Mouse (Mus musculus): Measurements from ENCODE around the gene Depdc7. TPM values are rescaled to one million over a fixed set of nuclear protein-coding genes. Genes with fewer than 3 reads are reported as not detected.

Depdc7 gene
- total RNA-seq, 1 experiment, result 12.1 TPM

GRCm38 (mm10) chr2:104732033-104732444 lies 10.6 kb downstream of the Depdc7 start:
- DNase-seq (ENCODE audit: low read depth, low spot score), result no peak
- in situ Hi-C loops (cut with MboI; ENCODE audit: low sequenced_read_pairs in 2 of 2, unreplicated experiment in 2 of 2), result no loop called here
- Histone ChIP-seq H3K4me1 (ENCODE audit: control insufficient read depth in 2 of 2, insufficient read depth in 2 of 2, low read length in 2 of 2, poor library complexity in 1 of 2) (peaks cover 0 to 12% of the 10 kb centered on the region in 2 experiments; a peak in 3 of 4 replicates), H3K27ac (ENCODE audit: insufficient read depth, low read depth, low read length, poor library complexity, severe bottlenecking) (peak overlapping the region; percentile 3; the same call in 1 of the 2 replicates), H3K36me3 (ENCODE audit: control insufficient read depth, insufficient read depth, low read length, poor library complexity, severe bottlenecking) (no peaks in the 10 kb centered on the region), H3K4me3 (ENCODE audit: insufficient read depth in 1 of 2, low read depth in 1 of 2, low read length in 2 of 2, poor library complexity in 1 of 2, severe bottlenecking in 1 of 2) (no peak overlapping the region), H3K9ac (ENCODE audit: insufficient read depth, low read depth, low read length, poor library complexity, severe bottlenecking) (peak overlapping the region; percentile 23; the same call in 1 of the 2 replicates), H3K9me3 (ENCODE audit: control insufficient read depth, insufficient read depth, low read depth, low read length) (no peaks in the 10 kb centered on the region)
- no peak for TF ChIP-seq CHD2 (IDR thresholded peaks at IDR 0.05; ENCODE audit: low read depth, low read length)
- TF ChIP-seq HCFC1 (IDR thresholded peaks at IDR 0.05; ENCODE audit: borderline replicate concordance, insufficient read depth, low read length), result no peak
- no peak for TF ChIP-seq ZNF384 (IDR thresholded peaks at IDR 0.05; ENCODE audit: low read depth, low read length)
- TF ChIP-seq MAFK (IDR thresholded peaks at IDR 0.05; ENCODE audit: insufficient read depth, low read depth, low read length), result no peak
- no peak for TF ChIP-seq ZC3H11A (IDR thresholded peaks at IDR 0.05; ENCODE audit: borderline replicate concordance, low read depth, low read length)

GRCm38 (mm10) chr2:104727369-104727768 lies 15.3 kb downstream of the Depdc7 start:
- TF ChIP-seq MAFK (IDR thresholded peaks at IDR 0.05; ENCODE audit: insufficient read depth, low read depth, low read length) (no peak), CHD2 (IDR thresholded peaks at IDR 0.05; ENCODE audit: low read depth, low read length) (no peak), ZC3H11A (IDR thresholded peaks at IDR 0.05; ENCODE audit: borderline replicate concordance, low read depth, low read length) (no peak), HCFC1 (IDR thresholded peaks at IDR 0.05; ENCODE audit: borderline replicate concordance, insufficient read depth, low read length) (no peak), ZNF384 (IDR thresholded peaks at IDR 0.05; ENCODE audit: low read depth, low read length) (no peak)
- no peaks in the 10 kb centered on the region for H3K9me3 ChIP-seq (ENCODE audit: control insufficient read depth, insufficient read depth, low read depth, low read length)
- no peak overlapping the region for H3K4me3 ChIP-seq (ENCODE audit: insufficient read depth in 1 of 2, low read depth in 1 of 2, low read length in 2 of 2, poor library complexity in 1 of 2, severe bottlenecking in 1 of 2)
- in situ Hi-C loops (cut with MboI; ENCODE audit: low sequenced_read_pairs in 2 of 2, unreplicated experiment in 2 of 2), result no loop called here
- no peaks in the 10 kb centered on the region; the same call in 1 of the 2 replicates for H3K36me3 ChIP-seq (ENCODE audit: control insufficient read depth, insufficient read depth, low read length, poor library complexity, severe bottlenecking)
- H3K9ac ChIP-seq (ENCODE audit: insufficient read depth, low read depth, low read length, poor library complexity, severe bottlenecking), result no peak overlapping the region
- peaks cover 0 to 10% of the 10 kb centered on the region in 2 experiments; a peak in 3 of 4 replicates for H3K4me1 ChIP-seq (ENCODE audit: control insufficient read depth in 2 of 2, insufficient read depth in 2 of 2, low read length in 2 of 2, poor library complexity in 1 of 2)
- no peak overlapping the region for H3K27ac ChIP-seq (ENCODE audit: insufficient read depth, low read depth, low read length, poor library complexity, severe bottlenecking)
- DNase-seq (ENCODE audit: low read depth, low spot score), result no peak

- Histone ChIP-seq H3K9ac (ENCODE audit: insufficient read depth, low read depth, low read length, poor library complexity, severe bottlenecking) (no peak overlapping the region), H3K36me3 (ENCODE audit: control insufficient read depth, insufficient read depth, low read length, poor library complexity, severe bottlenecking) (no peaks in the 10 kb centered on the region; the same call in 1 of the 2 replicates), H3K4me1 (ENCODE audit: control insufficient read depth in 2 of 2, insufficient read depth in 2 of 2, low read length in 2 of 2, poor library complexity in 1 of 2) (no peaks in the 10 kb centered on the region), H3K9me3 (ENCODE audit: control insufficient read depth, insufficient read depth, low read depth, low read length) (no peaks in the 10 kb centered on the region), H3K27ac (ENCODE audit: insufficient read depth, low read depth, low read length, poor library complexity, severe bottlenecking) (no peak overlapping the region), H3K4me3 (ENCODE audit: insufficient read depth in 1 of 2, low read depth in 1 of 2, low read length in 2 of 2, poor library complexity in 1 of 2, severe bottlenecking in 1 of 2) (no peak overlapping the region)
- DNase-seq (ENCODE audit: low read depth, low spot score), result no peak
- TF ChIP-seq HCFC1 (IDR thresholded peaks at IDR 0.05; ENCODE audit: borderline replicate concordance, insufficient read depth, low read length) (no peak), ZC3H11A (IDR thresholded peaks at IDR 0.05; ENCODE audit: borderline replicate concordance, low read depth, low read length) (no peak), CHD2 (IDR thresholded peaks at IDR 0.05; ENCODE audit: low read depth, low read length) (no peak), ZNF384 (IDR thresholded peaks at IDR 0.05; ENCODE audit: low read depth, low read length) (no peak), MAFK (IDR thresholded peaks at IDR 0.05; ENCODE audit: insufficient read depth, low read depth, low read length) (no peak)
- in situ Hi-C loops (cut with MboI; ENCODE audit: low sequenced_read_pairs in 2 of 2, unreplicated experiment in 2 of 2), result no loop called here
These were observed 20.7 kb downstream of the Depdc7 start for GRCm38 (mm10) chr2:104722021-104722420.

GRCm38 (mm10) chr2:104717827-104718226 lies 24.9 kb downstream of the Depdc7 start:
- DNase-seq (ENCODE audit: low read depth, low spot score), result no peak
- in situ Hi-C loops (cut with MboI; ENCODE audit: low sequenced_read_pairs in 2 of 2, unreplicated experiment in 2 of 2), result no loop called here
- Histone ChIP-seq H3K9ac (ENCODE audit: insufficient read depth, low read depth, low read length, poor library complexity, severe bottlenecking) (no peak overlapping the region), H3K36me3 (ENCODE audit: control insufficient read depth, insufficient read depth, low read length, poor library complexity, severe bottlenecking) (no peaks in the 10 kb centered on the region), H3K4me3 (ENCODE audit: insufficient read depth in 1 of 2, low read depth in 1 of 2, low read length in 2 of 2, poor library complexity in 1 of 2, severe bottlenecking in 1 of 2) (no peak overlapping the region), H3K27ac (ENCODE audit: insufficient read depth, low read depth, low read length, poor library complexity, severe bottlenecking) (no peak overlapping the region), H3K4me1 (ENCODE audit: control insufficient read depth in 2 of 2, insufficient read depth in 2 of 2, low read length in 2 of 2, poor library complexity in 1 of 2) (peaks cover 0 to 2% of the 10 kb centered on the region in 2 experiments; a peak in 1 of 4 replicates), H3K9me3 (ENCODE audit: control insufficient read depth, insufficient read depth, low read depth, low read length) (no peaks in the 10 kb centered on the region)
- TF ChIP-seq ZC3H11A (IDR thresholded peaks at IDR 0.05; ENCODE audit: borderline replicate concordance, low read depth, low read length), result no peak
- TF ChIP-seq CHD2 (IDR thresholded peaks at IDR 0.05; ENCODE audit: low read depth, low read length), result no peak
- TF ChIP-seq HCFC1 (IDR thresholded peaks at IDR 0.05; ENCODE audit: borderline replicate concordance, insufficient read depth, low read length), result no peak
- no peak for TF ChIP-seq MAFK (IDR thresholded peaks at IDR 0.05; ENCODE audit: insufficient read depth, low read depth, low read length)
- TF ChIP-seq ZNF384 (IDR thresholded peaks at IDR 0.05; ENCODE audit: low read depth, low read length), result no peak

Measured in ES-E14 (cell line).